Mouse (Mus musculus) ES-E14 (cell line): ENCODE results near the gene Il17d.

Experiments used
- CHD2 ChIP-seq: IDR thresholded peaks from 2 replicates; pipeline ENCODE4 v1.6.1; 2014; ENCODE audit warnings: mild to moderate bottlenecking, low read depth, low read length, inconsistent platforms
- HCFC1 ChIP-seq: IDR thresholded peaks from 2 replicates; pipeline ENCODE4 v1.6.1; 2012; ENCODE audit warnings: low read length, inconsistent platforms, borderline replicate concordance; ENCODE audit not compliant: insufficient read depth
- MAFK ChIP-seq: IDR thresholded peaks from 2 replicates; pipeline ENCODE4 v1.6.1; 2014; ENCODE audit warnings: mild to moderate bottlenecking, low read depth, low read length, inconsistent platforms; ENCODE audit not compliant: insufficient read depth
- ZC3H11A ChIP-seq: IDR thresholded peaks from 2 replicates; pipeline ENCODE4 v1.6.1; 2012; ENCODE audit warnings: low read depth, mild to moderate bottlenecking, inconsistent platforms, low read length, borderline replicate concordance
- ZNF384 ChIP-seq: IDR thresholded peaks from 2 replicates; pipeline ENCODE4 v1.6.1; 2012; ENCODE audit warnings: low read depth, low read length, inconsistent platforms

DNA sequence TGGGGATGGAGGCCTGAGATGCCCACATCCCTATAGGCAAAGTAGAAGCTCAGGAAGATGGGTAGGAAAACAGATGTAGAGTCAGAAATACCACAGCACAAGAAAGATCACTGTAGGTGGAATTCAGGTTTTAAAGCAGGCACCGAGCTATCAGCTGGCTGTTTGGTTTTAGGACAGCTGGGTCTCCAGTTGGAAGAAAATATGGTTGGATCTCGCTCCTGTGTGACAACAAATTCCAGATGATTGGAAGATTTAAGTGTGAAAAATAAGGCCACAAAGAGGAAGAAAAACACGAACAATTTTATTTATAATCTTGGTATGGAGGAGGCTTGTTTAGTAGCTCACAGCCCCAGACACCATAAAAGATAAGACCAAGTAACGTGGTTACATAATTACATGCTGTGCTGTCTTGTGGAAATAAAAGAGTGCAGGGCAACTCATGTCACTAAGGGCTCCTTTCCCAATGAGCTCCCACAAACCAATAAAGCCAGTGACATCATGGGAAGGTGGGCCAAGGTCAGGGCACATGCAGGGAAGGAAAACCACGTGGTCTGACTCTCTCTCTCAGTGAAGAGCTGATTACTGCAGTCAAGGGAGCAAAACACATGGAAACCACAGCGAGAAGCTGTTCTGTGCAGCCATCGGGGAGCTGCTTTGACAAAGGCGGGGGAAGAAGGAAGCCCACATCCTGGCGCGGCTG, 4.7 kb downstream of the Il17d start:
- TF ChIP-seq ZNF384 = no peak
- TF ChIP-seq CHD2 = no peak
- no peak for TF ChIP-seq MAFK
- no peak for TF ChIP-seq HCFC1
- TF ChIP-seq ZC3H11A = no peak
